8 mouse cellular contexts compared by ENCODE assay signal in genomic region chr17:46751056-46751793, GRCm38 (mm10). TPM values are rescaled to one million over a fixed set of nuclear protein-coding genes. Genes with fewer than 3 reads are reported as not detected.
DNase-seq lines count a peak whose midpoint lies in the region; ATAC-seq and TF ChIP-seq lines count a peak whose summit lies in the region.

No protein-coding gene starts in this region.

- 0 out of 2 replicates have a peak, but pooled peaks cover 4% of the 10 kb centered on the region for H3K4me1 ChIP-seq in cerebellum, adult 2 months (ENCODE audit: control insufficient read depth, insufficient read depth, low read length)
- peaks cover 7% of the 10 kb centered on the region; the same call in 1 of the 2 replicates for H3K4me1 ChIP-seq in neural tube, embryonic 11.5 days (ENCODE audit: control insufficient read depth, insufficient read depth, low read length)
- peaks cover 9% of the 10 kb centered on the region for H3K4me1 ChIP-seq in heart, embryonic 16.5 days (ENCODE audit: control insufficient read depth, insufficient read depth, low read length)
- peaks cover 36% of the 10 kb centered on the region for H3K4me1 ChIP-seq in liver, postnatal 0 days (ENCODE audit: insufficient read depth)
- H3K4me1 ChIP-seq in olfactory bulb, adult 2 months (ENCODE audit: control insufficient read depth, insufficient read depth, low read length), result peaks cover 9% of the 10 kb centered on the region; the same call in 1 of the 2 replicates

- H3K9ac ChIP-seq in neural tube, embryonic 11.5 days (ENCODE audit: low read length), result peak overlapping the region; percentile 68
- peak overlapping the region; percentile 84 for H3K9ac ChIP-seq in heart, embryonic 16.5 days (ENCODE audit: low read length)
- peak overlapping the region; percentile 79 for H3K9ac ChIP-seq in liver, postnatal 0 days (replicated peaks)

- TF ChIP-seq CTCF in cerebellum, adult 2 months (IDR thresholded peaks at IDR 0.05; ENCODE audit: borderline replicate concordance, insufficient read depth, low read depth, low read length), result no peak
- TF ChIP-seq CTCF in liver, postnatal 0 days (IDR thresholded peaks at IDR 0.05; ENCODE audit: low read depth), result no peak
- no peak for TF ChIP-seq CTCF in olfactory bulb, adult 2 months (IDR thresholded peaks at IDR 0.05; ENCODE audit: insufficient read depth, low read depth, low read length)

- peaks cover 4% of the 10 kb centered on the region for H3K36me3 ChIP-seq in neural tube, embryonic 11.5 days (ENCODE audit: control insufficient read depth, insufficient read depth, low read length)
- no peaks in the 10 kb centered on the region for H3K36me3 ChIP-seq in heart, embryonic 16.5 days (ENCODE audit: control insufficient read depth, insufficient read depth)
- peaks cover 8% of the 10 kb centered on the region; the same call in 1 of the 2 replicates for H3K36me3 ChIP-seq in liver, postnatal 0 days (replicated peaks; ENCODE audit: insufficient read depth, low read length)

- peak overlapping the region; percentile 79 for H3K4me2 ChIP-seq in neural tube, embryonic 11.5 days (ENCODE audit: low read depth)
- peak overlapping the region; percentile 69 for H3K4me2 ChIP-seq in heart, embryonic 16.5 days (ENCODE audit: low read depth, low read length)
- H3K4me2 ChIP-seq in liver, postnatal 0 days (ENCODE audit: low read depth, low read length), result peak overlapping the region; percentile 91

- no peak for DNase-seq in cerebellum, adult 2 months
- DNase-seq in cerebellum, postnatal 14 days, result no peak
- DNase-seq in neural tube, embryonic 11.5 days (ENCODE audit: low spot score), result no peak
- no peak for DNase-seq in neural tube, embryonic 10.5 days (ENCODE audit: extremely low spot score, low spot score)
- no peak for DNase-seq in liver, postnatal 0 days
- no peak for DNase-seq in right cerebral cortex, postnatal 25 days

- H3K4me3 ChIP-seq in cerebellum, adult 2 months (replicated peaks; ENCODE audit: insufficient read depth, low read depth, low read length), result peak overlapping the region; percentile 58
- H3K4me3 ChIP-seq in neural tube, embryonic 11.5 days (ENCODE audit: low read depth, low read length), result peak overlapping the region; percentile 64
- H3K4me3 ChIP-seq in heart, embryonic 16.5 days (ENCODE audit: low read length), result peak overlapping the region; percentile 88
- peak overlapping the region; percentile 61 for H3K4me3 ChIP-seq in liver, postnatal 0 days (ENCODE audit: low read depth, low read length)
- peak overlapping the region; percentile 91 for H3K4me3 ChIP-seq in olfactory bulb, adult 2 months (ENCODE audit: insufficient read depth, low read depth, low read length)

- WGBS in cerebellum, adult 2 months, result 21% methylated on average over 16 of the region's 16 CpGs
- WGBS in neural tube, embryonic 11.5 days, result 27% methylated on average over 16 of the region's 16 CpGs
- WGBS in heart, embryonic 16.5 days, result 26% methylated on average over 16 of the region's 16 CpGs
- 8% methylated on average over 16 of the region's 16 CpGs for WGBS in liver, postnatal 0 days (ENCODE audit: insufficient replicate concordance)
- 22% methylated on average over 16 of the region's 16 CpGs for WGBS in olfactory bulb, adult 2 months

- no peak for ATAC-seq in neural tube, embryonic 11.5 days (ENCODE audit: insufficient read depth, low FRiP score, low TSS enrichment)
- peak; percentile 33; the same call in 1 of the 2 replicates for ATAC-seq in heart, embryonic 16.5 days (replicated peaks; ENCODE audit: extremely low read depth, insufficient read depth, low FRiP score)
- ATAC-seq in liver, postnatal 0 days, result peak; percentile 23

- H3K27me3 ChIP-seq in cerebellum, adult 2 months (ENCODE audit: control insufficient read depth, insufficient read depth, low read length), result no peaks in the 10 kb centered on the region
- H3K27me3 ChIP-seq in neural tube, embryonic 11.5 days (ENCODE audit: control insufficient read depth, insufficient read depth, low read length), result no peaks in the 10 kb centered on the region
- no peaks in the 10 kb centered on the region for H3K27me3 ChIP-seq in heart, embryonic 16.5 days (ENCODE audit: control insufficient read depth, insufficient read depth, low read length)
- no peaks in the 10 kb centered on the region for H3K27me3 ChIP-seq in liver, postnatal 0 days (ENCODE audit: insufficient read depth, low read length)

- peak overlapping the region; percentile 2; the same call in 1 of the 2 replicates for H3K27ac ChIP-seq in cerebellum, adult 2 months (ENCODE audit: insufficient read depth, low read length)
- H3K27ac ChIP-seq in neural tube, embryonic 11.5 days (ENCODE audit: low read depth, low read length), result peak overlapping the region; percentile 75
- H3K27ac ChIP-seq in heart, embryonic 16.5 days (ENCODE audit: low read length), result peak overlapping the region; percentile 90
- peak overlapping the region; percentile 97 for H3K27ac ChIP-seq in liver, postnatal 0 days (ENCODE audit: low read depth)
- peak overlapping the region; percentile 55 for H3K27ac ChIP-seq in olfactory bulb, adult 2 months (ENCODE audit: insufficient read depth, low read depth, low read length)

- TF ChIP-seq POLR2A in cerebellum, adult 2 months (IDR thresholded peaks at IDR 0.05; ENCODE audit: borderline replicate concordance, insufficient read depth, low read length), result no peak
- TF ChIP-seq POLR2A in olfactory bulb, adult 2 months (IDR thresholded peaks at IDR 0.05; ENCODE audit: insufficient read depth, low read depth, low read length), result no peak

- no peak for TF ChIP-seq EP300 in liver, postnatal 0 days (IDR thresholded peaks at IDR 0.05; ENCODE audit: low read depth)

- no peaks in the 10 kb centered on the region for H3K9me3 ChIP-seq in neural tube, embryonic 11.5 days (ENCODE audit: control insufficient read depth, low read length)
- no peaks in the 10 kb centered on the region for H3K9me3 ChIP-seq in heart, embryonic 16.5 days (replicated peaks; ENCODE audit: control insufficient read depth, low read length)
- no peaks in the 10 kb centered on the region for H3K9me3 ChIP-seq in liver, postnatal 0 days (ENCODE audit: low read length)

RNA-seq across cellular contexts. Expression of gene Cnpy3, which starts 0.8 kb away (rescaled TPM):
- polyA plus RNA-seq in cerebellum, adult 2 months (2012; rRNA removed), result 68.6 and 76.6 TPM in 2 replicates
- polyA plus RNA-seq in neural tube, embryonic 11.5 days (2014; fragmentation: Nextera tagmentation; extraction: Ambion mirVana), result 53.1 and 54.9 TPM in 2 replicates
- polyA plus RNA-seq in heart, embryonic 16.5 days (2015; fragmentation: Nextera tagmentation; extraction: Ambion mirVana), result 50.6 and 51.4 TPM in 2 replicates
- polyA plus RNA-seq in liver, postnatal 0 days (2015; fragmentation: Nextera tagmentation; extraction: Ambion mirVana), result 23.0 and 24.1 TPM in 2 replicates
- polyA plus RNA-seq in olfactory bulb, adult 2 months (2012; ENCODE audit: insufficient read depth, insufficient read length, low replicate concordance, missing spikeins), result not detected in 2 replicates

RNA-seq across cellular contexts. Expression of gene Ptcra, which starts 12.3 kb away (rescaled TPM):
- polyA plus RNA-seq in cerebellum, adult 2 months (2012; rRNA removed), result 0.19 and 0.23 TPM in 2 replicates
- polyA plus RNA-seq in neural tube, embryonic 11.5 days (2014; fragmentation: Nextera tagmentation; extraction: Ambion mirVana), result 0.38 and 0.95 TPM in 2 replicates
- 17.0 and 38.9 TPM in 2 replicates for polyA plus RNA-seq in heart, embryonic 16.5 days (2015; fragmentation: Nextera tagmentation; extraction: Ambion mirVana)
- polyA plus RNA-seq in liver, postnatal 0 days (2015; fragmentation: Nextera tagmentation; extraction: Ambion mirVana), result 0.11 and 0.14 TPM in 2 replicates
- not detected in 2 replicates for polyA plus RNA-seq in olfactory bulb, adult 2 months (2012; ENCODE audit: insufficient read depth, insufficient read length, low replicate concordance, missing spikeins)

RNA-seq across cellular contexts. Expression of gene 2310039H08Rik, which starts 21.2 kb away (rescaled TPM):
- 22.0 and 22.1 TPM in 2 replicates for polyA plus RNA-seq in cerebellum, adult 2 months (2012; rRNA removed)
- polyA plus RNA-seq in neural tube, embryonic 11.5 days (2014; fragmentation: Nextera tagmentation; extraction: Ambion mirVana), result 45.7 and 47.8 TPM in 2 replicates
- polyA plus RNA-seq in heart, embryonic 16.5 days (2015; fragmentation: Nextera tagmentation; extraction: Ambion mirVana), result 52.0 and 55.1 TPM in 2 replicates
- polyA plus RNA-seq in liver, postnatal 0 days (2015; fragmentation: Nextera tagmentation; extraction: Ambion mirVana), result 192 and 213 TPM in 2 replicates
- polyA plus RNA-seq in olfactory bulb, adult 2 months (2012; ENCODE audit: insufficient read depth, insufficient read length, low replicate concordance, missing spikeins), result not detected in 2 replicates

RNA-seq across cellular contexts. Expression of gene Gnmt, which starts 22.3 kb away (rescaled TPM):
- polyA plus RNA-seq in cerebellum, adult 2 months (2012; rRNA removed), result 12.0 and 18.1 TPM in 2 replicates
- 0.37 TPM in 1 of 2 replicates, not detected in the other for polyA plus RNA-seq in neural tube, embryonic 11.5 days (2014; fragmentation: Nextera tagmentation; extraction: Ambion mirVana)
- 1.8 and 2.5 TPM in 2 replicates for polyA plus RNA-seq in heart, embryonic 16.5 days (2015; fragmentation: Nextera tagmentation; extraction: Ambion mirVana)
- polyA plus RNA-seq in liver, postnatal 0 days (2015; fragmentation: Nextera tagmentation; extraction: Ambion mirVana), result 707 and 780 TPM in 2 replicates
- polyA plus RNA-seq in olfactory bulb, adult 2 months (2012; ENCODE audit: insufficient read depth, insufficient read length, low replicate concordance, missing spikeins), result not detected in 2 replicates

RNA-seq across cellular contexts. Expression of gene Rpl7l1, which starts 31.2 kb away (rescaled TPM):
- 60.2 and 61.6 TPM in 2 replicates for polyA plus RNA-seq in cerebellum, adult 2 months (2012; rRNA removed)
- polyA plus RNA-seq in neural tube, embryonic 11.5 days (2014; fragmentation: Nextera tagmentation; extraction: Ambion mirVana), result 147 and 150 TPM in 2 replicates
- 93.0 and 103 TPM in 2 replicates for polyA plus RNA-seq in heart, embryonic 16.5 days (2015; fragmentation: Nextera tagmentation; extraction: Ambion mirVana)
- 63.6 and 64.1 TPM in 2 replicates for polyA plus RNA-seq in liver, postnatal 0 days (2015; fragmentation: Nextera tagmentation; extraction: Ambion mirVana)
- polyA plus RNA-seq in olfactory bulb, adult 2 months (2012; ENCODE audit: insufficient read depth, insufficient read length, low replicate concordance, missing spikeins), result not detected in 2 replicates

Comparison
In these comparisons a context has a peak if more than half of its experiments do, and no peak if none do; other contexts are left out.
1. H3K27ac ChIP-seq: peak in every context shown above with its lines; median percentile 97 in liver, postnatal 0 days; 90 in heart, embryonic 16.5 days; 75 in neural tube, embryonic 11.5 days; 55 in olfactory bulb, adult 2 months; 2 in cerebellum, adult 2 months.
2. RNA of gene 2310039H08Rik, which starts 21.2 kb away (polyA plus RNA-seq): 192 to 213 TPM in liver, postnatal 0 days, 52.0 to 55.1 TPM in heart, embryonic 16.5 days, 45.7 to 47.8 TPM in neural tube, embryonic 11.5 days and 22.0 to 22.1 TPM in cerebellum, adult 2 months; not detected in olfactory bulb, adult 2 months; every median in the first group is over 10 times any median in the second.
3. Peak in every context shown above with its lines, with median percentiles within 50 percentile points of each other: H3K4me3 ChIP-seq, H3K4me2 ChIP-seq and H3K9ac ChIP-seq.